Mouse (Mus musculus): ENCODE measurements around the gene Tpd52l2.
A peak's percentile ranks its signal among the peaks of the same experiment; 100 is the strongest.
"Not testable (repeated sequence)": the region's sequence is repeated elsewhere in the genome, so short reads cannot be mapped to it uniquely, and the experiment has no call there.

The Tpd52l2 gene

DNA sequence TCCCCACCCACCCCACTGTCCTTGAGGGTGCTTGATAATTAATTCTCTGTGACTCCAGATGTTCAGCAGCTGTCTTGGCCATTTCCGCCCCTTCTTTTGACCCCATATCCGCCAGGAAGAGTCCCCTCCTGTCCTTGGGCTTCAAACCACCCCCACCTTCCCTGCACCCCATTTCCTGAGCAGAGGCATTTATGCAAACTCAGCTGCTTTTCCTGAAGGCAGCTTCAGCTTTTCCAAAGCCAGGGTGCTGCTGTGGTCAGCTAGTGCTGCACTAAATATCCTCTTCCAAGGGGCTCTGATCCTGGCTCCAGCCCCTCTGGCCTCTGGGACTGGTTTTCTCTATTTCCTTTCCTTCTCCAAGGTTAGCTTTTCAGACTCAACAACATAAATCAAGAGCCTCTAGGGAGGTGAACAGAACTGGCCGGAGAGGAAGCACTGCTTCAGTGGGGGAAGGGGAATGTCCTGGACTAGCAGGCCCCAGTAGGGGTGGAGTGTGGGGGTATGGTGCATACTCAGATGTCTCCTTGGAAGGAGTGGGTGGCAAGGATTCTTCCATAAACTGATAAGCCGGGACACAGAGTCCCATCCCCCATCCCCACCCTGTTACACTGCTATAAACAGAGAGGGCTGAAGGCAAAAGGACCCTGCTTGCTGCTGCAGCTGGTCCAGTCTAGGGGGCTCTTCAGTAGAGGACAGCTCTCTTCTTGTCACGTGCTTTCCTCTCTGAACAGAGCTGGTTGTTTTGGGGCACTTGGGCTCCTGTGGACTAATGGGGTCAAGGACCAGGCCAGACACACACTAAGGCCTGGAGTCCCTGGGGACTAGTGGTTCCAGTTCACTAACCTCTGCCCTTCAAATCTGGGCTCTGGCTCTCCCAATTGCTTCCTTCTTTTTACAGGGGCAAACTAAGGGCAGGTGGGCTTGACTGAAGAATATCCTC lies 9.3 kb upstream of the Tpd52l2 start:
- DNase-seq = no peak

DNA sequence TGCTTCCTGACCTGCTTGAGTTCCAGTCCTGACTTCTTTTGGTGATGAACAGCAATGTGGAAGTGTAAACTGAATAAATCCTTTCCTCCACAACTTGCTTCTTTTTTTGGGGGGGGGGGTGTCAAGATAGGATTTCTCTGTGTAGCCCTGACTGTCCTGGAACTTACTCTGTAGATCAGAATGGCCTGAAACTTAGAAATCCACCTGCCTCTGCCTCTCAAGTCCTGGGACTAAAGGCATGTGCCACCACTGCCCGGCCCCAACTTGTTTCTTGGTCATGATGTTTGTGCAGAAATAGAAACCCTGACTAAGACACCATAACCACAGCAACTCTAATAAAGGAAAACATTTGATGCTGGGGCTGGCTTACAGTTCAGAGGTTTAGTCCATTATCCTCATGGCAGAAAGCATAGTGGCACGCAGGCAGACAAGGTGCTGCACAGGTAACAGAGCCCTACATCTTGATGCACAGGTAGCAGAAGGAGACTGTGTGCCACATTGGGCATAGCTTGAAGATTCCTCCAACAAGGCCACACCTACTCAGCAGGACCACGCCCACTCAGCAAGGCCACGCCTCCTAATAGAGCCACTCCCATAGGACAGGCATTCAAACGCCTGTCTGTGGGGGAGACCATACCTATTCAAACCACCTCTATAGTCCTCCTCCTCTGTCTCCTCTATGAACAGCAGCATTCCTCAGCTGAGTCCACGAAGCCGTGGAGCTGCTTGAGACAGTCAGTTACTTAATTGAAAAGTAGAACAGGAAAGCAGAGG lies 5.3 kb upstream of the Tpd52l2 start:
- no peak for DNase-seq

GRCm38 (mm10) chr2:181492206-181492605 lies 4.7 kb upstream of the Tpd52l2 start:
- no peak for DNase-seq

GRCm38 (mm10) chr2:181493156-181493927 lies 3.6 kb upstream of the Tpd52l2 start, which contains the start of gene Abhd16b:
Gene Abhd16b (plus strand): TSS chr2:181493206.
- no peak for DNase-seq

GRCm38 (mm10) chr2:181494266-181494945 lies 2.5 kb upstream of the Tpd52l2 start:
- no peak for DNase-seq

GRCm38 (mm10) chr2:181495845-181496244 lies 1.1 kb upstream of the Tpd52l2 start:
- not testable (repeated sequence) for DNase-seq

GRCm38 (mm10) chr2:181496281-181496680 lies 661 bp upstream of the Tpd52l2 start:
- peak; percentile 63 for DNase-seq

DNA sequence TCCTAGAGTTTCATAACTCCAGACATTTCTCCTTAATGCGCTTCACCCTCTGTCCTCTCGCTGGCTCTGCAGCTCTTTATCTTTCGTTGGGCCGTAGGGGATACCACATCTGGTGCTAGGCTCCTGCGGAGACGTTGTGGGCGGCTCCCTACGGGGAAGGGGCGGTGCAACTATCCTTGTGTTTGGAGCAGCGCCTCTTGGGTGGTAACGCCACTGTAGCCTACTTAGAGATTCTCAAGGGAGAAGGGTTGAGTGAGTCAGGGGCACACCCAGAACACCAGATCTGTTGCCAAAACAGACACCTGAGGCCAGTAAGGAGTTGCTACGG lies 570 bp downstream of the Tpd52l2 start:
- peak; percentile 48 for DNase-seq

DNA sequence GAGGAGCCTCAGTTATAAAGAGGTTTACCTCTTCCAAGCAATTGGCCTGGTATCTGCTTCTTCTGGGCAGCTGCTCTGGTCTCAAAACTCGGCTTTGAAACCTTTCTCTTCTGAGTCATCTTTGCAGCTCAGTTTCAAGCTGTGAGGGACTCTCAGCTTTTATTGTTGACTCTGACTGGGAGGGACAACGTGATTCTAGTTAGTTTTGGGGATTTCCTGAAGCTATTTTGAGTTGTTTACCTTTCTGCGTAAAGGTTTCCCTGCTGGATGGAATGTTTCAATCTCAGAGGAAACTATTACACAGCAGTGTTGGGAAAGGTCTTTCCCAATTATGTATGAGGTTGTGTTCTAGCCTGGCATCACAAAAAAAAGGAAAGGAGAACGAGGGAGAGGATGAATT lies 1.7 kb downstream of the Tpd52l2 start:
- DNase-seq = no peak

DNA sequence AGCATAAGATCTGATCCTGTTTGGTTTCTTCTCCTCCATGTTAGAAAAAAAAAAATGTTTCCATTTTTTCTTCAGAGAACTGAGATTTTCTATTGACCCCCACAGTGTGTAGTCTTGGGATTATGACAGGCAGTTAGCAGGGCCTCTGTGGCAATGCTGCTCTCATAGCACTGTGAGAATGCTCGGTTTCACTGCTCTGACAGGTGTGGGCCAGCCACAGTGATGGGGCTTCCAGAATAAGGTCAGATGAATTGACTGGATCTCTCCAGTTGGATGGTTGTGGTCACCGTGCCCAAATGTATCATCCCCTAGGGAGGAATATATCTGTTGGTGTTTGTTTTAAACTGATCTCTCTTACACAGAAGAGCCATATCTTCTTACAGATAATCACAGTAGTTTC lies 12.2 kb downstream of the Tpd52l2 start:
- DNase-seq = no peak

DNA sequence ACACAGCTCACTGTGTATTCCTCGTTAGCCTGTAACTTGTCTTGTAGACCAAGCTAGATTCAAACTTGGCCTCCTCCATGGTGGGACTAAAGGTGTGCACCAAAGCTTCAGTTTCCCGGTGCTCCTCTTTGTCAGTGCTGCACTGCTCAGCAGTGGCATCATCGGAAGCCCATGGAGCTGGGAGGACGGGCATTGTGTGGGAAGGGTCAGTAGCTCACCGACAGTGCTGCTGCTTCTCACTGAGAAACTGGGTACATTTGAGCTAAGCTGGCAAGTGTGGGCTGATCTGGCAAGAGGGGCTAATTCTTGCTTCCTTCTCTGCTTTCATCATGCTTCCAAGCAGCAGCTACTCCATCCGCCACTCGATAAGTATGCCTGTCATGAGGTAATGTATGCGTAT lies 14.3 kb downstream of the Tpd52l2 start:
- no peak for DNase-seq

DNA sequence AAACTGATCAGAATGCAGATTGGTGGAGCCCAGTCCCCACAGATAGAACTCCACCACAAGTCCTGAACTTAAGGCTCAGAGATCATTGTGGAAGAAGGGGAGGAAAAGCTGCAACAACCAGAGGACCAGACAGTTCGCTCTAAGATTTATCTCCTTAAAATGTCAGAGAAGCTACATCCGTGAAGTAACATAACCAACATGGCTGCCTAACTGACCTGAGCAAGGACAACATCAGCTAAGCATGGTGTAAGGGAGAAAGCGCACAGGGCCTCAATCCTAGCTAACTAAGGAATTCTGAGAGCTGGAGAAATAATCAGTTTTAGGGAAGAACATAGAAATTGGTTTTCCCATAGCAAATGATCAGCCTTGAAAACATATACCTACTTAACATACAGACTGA lies 22.3 kb downstream of the Tpd52l2 start:
- no peak for DNase-seq

DNA sequence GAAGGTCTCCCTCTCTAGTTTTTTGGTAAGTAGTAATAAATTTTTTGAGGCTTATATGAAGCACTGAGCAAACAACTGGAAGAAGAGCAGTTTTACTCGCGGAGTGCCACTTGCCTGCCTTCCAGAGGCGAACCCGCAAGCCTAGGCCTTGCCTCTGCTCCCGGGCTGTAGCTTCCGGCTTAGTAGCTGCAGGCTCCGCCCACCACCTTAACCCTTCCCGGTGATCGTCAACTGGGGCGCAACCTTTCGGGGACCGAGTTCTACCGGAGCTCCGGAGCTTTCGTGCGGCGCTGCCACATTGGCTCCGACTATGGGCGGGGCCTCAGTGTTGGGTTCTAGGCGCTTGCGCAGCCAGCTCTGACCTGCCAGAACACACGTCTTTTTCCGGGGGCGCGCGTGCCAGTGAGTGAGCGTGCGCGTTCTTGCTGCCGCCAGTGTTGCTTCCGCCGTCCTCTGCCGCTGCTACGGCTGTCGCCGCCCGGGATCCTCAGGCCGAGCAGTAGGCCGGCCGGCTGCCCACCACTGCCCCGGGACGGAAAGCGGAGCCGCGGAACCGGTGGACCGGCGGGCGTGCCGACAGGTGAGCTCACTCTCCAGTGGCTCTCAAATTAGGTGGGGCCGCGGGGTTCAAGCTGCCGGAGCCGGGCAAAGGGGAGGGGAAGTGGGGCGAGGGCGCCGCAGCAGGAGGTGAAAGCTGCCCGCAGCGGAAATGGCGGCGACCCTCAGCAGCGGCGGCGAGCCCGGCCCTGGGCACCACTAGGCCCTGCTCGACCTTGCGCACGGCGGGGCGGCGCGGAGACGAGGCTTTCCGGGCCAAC lies 23.4 kb downstream of the Tpd52l2 start, which contains the start of gene Dnajc5:
Gene Dnajc5, plus strand, starts transcription at position 368 of the 818 bp plus-strand sequence.
- peak; percentile 98 for DNase-seq

DNA sequence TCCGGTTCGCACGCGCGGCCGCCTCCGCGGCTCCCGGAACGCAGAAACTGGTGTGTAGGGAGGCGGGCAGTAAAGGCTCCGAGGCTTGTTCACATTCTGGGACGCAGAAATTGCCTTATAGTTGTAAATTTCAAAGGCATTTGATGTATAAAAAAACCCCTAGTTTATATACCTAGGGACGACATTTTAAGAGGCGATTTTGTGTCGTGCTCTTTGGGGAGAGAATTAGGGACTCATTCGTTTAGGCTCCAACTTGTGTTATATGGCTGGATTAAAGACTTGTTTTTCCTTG lies 23.9 kb downstream of the Tpd52l2 start:
- DNase-seq = no peak

GRCm38 (mm10) chr2:181521491-181521890 lies 24.5 kb downstream of the Tpd52l2 start:
- DNase-seq = no peak

DNA sequence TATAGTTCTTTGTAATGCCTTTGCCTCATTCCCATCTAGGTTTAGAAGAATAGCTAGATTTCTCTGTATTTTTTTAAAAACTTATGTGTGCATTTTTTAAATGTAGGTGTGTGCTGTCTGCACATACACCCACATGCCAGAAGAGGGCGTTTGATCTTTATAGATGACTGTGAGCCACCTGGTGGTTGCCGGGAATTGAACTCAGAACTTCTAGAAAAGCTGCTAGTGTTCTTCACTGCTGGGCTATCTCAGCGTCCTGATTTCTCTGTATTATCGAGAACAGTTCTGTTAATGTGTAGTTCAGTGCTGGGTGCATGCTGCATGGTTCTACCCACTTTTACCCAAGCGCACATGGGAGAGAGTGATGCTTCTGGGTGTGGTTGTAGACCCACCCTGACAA lies 25.9 kb downstream of the Tpd52l2 start:
- no peak for DNase-seq

GRCm38 (mm10) chr2:181525526-181525925 lies 28.6 kb downstream of the Tpd52l2 start:
- no peak for DNase-seq

GRCm38 (mm10) chr2:181529076-181529475 lies 32.1 kb downstream of the Tpd52l2 start:
- DNase-seq = no peak

- no peak for DNase-seq
These were observed 35.6 kb downstream of the Tpd52l2 start for GRCm38 (mm10) chr2:181532589-181532988.

- DNase-seq = no peak
These were observed 39.5 kb downstream of the Tpd52l2 start for GRCm38 (mm10) chr2:181536410-181536809.

DNA sequence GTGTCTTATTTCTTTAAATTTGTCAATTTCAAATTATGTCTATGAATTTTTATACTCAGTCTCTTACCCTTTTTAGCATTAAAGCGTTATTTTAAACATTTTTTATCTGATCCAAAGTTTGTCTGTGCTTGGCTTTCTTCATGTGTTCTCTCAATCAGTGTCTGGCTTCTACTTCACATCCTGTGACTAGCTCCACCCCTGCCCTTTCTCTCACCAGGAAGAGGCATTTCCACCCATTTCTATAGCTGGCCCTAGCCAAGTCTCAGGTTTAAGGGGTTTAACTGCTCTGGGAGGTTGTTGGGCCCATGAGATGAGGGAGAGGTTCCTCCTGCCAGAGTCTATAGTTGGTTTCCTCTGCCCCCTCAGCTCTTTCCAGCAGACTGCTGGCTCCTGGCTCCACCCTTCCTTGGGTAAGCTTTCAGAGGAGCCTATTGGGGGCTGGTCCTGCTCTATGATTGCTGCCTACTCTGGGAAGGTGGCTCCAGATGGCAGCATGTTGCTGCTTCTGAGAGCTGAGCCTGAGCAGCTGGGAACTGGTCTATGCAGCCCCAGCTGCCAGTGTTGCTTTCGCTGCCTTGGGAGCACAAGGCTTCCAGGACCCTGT lies 40.6 kb downstream of the Tpd52l2 start:
- DNase-seq = peak; percentile 84
